Mouse (Mus musculus): ENCODE measurements at regions not wholly inside any gene's neighbourhood (a gene's known extent, or its start where the extent isn't known, plus 50 kb on each side); places are given as distances from the start of the nearest gene placed in this dataset.

GRCm38 (mm10) chr3:52766841-52767240 lies 250.2 kb downstream of the Cog6 start:
- no peaks in the 10 kb centered on the region for H3K4me1 ChIP-seq
- H3K9ac ChIP-seq = no peak overlapping the region
- ATAC-seq (ENCODE audit: insufficient read depth, low FRiP score, low read depth) = no peak
- H3K27me3 ChIP-seq (replicated peaks) = no peaks in the 10 kb centered on the region
- H3K27ac ChIP-seq = no peak overlapping the region
- WGBS = 73% methylated on average over 5 of the region's 5 CpGs
- no peak overlapping the region for H3K4me3 ChIP-seq (replicated peaks)
- no peaks in the 10 kb centered on the region for H3K36me3 ChIP-seq
- H3K4me2 ChIP-seq = no peak overlapping the region
- no peaks in the 10 kb centered on the region for H3K9me3 ChIP-seq

GRCm38 (mm10) chr3:52764166-52764565 lies 252.9 kb downstream of the Cog6 start:
- ATAC-seq (ENCODE audit: insufficient read depth, low FRiP score, low read depth) = no peak
- no peak overlapping the region for H3K4me2 ChIP-seq
- no peaks in the 10 kb centered on the region for H3K27me3 ChIP-seq (replicated peaks)
- WGBS = 43% methylated on average over 4 of the region's 4 CpGs
- H3K4me3 ChIP-seq (replicated peaks) = no peak overlapping the region
- H3K9me3 ChIP-seq = no peaks in the 10 kb centered on the region
- H3K4me1 ChIP-seq = no peaks in the 10 kb centered on the region
- H3K9ac ChIP-seq = no peak overlapping the region
- no peak overlapping the region for H3K27ac ChIP-seq
- H3K36me3 ChIP-seq = no peaks in the 10 kb centered on the region

- 64% methylated on average over 5 of the region's 5 CpGs for WGBS
- H3K27me3 ChIP-seq (replicated peaks) = no peaks in the 10 kb centered on the region
- no peak overlapping the region for H3K4me3 ChIP-seq (replicated peaks)
- no peaks in the 10 kb centered on the region for H3K9me3 ChIP-seq
- H3K9ac ChIP-seq = no peak overlapping the region
- no peak for ATAC-seq (ENCODE audit: insufficient read depth, low FRiP score, low read depth)
- no peak overlapping the region for H3K27ac ChIP-seq
- H3K36me3 ChIP-seq = no peaks in the 10 kb centered on the region
- H3K4me1 ChIP-seq = no peaks in the 10 kb centered on the region
- no peak overlapping the region for H3K4me2 ChIP-seq
Measured at GRCm38 (mm10) chr3:52763660-52764059, 253.4 kb downstream of the Cog6 start.

- ATAC-seq (ENCODE audit: insufficient read depth, low FRiP score, low read depth) = no peak
- no peaks in the 10 kb centered on the region for H3K36me3 ChIP-seq
- no peak overlapping the region for H3K27ac ChIP-seq
- H3K27me3 ChIP-seq (replicated peaks) = no peaks in the 10 kb centered on the region
- no peak overlapping the region for H3K9ac ChIP-seq
- 88% methylated on average over 6 of the region's 6 CpGs for WGBS
- H3K4me2 ChIP-seq = no peak overlapping the region
- no peaks in the 10 kb centered on the region for H3K9me3 ChIP-seq
- H3K4me1 ChIP-seq = no peaks in the 10 kb centered on the region
- H3K4me3 ChIP-seq (replicated peaks) = no peak overlapping the region
Measured at GRCm38 (mm10) chr3:52762549-52762948, 254.5 kb downstream of the Cog6 start.

GRCm38 (mm10) chr3:52759846-52760245 lies 257.2 kb downstream of the Cog6 start:
- no peak overlapping the region for H3K4me3 ChIP-seq (replicated peaks)
- peaks cover 1% of the 10 kb centered on the region; the same call in 1 of the 2 replicates for H3K4me1 ChIP-seq
- no peak overlapping the region for H3K4me2 ChIP-seq
- H3K36me3 ChIP-seq = no peaks in the 10 kb centered on the region
- ATAC-seq (ENCODE audit: insufficient read depth, low FRiP score, low read depth) = no peak
- no peaks in the 10 kb centered on the region for H3K9me3 ChIP-seq
- H3K27ac ChIP-seq = no peak overlapping the region
- H3K27me3 ChIP-seq (replicated peaks) = no peaks in the 10 kb centered on the region
- 83% methylated on average over 11 of the region's 11 CpGs for WGBS
- H3K9ac ChIP-seq = no peak overlapping the region

GRCm38 (mm10) chr3:52758561-52758960 lies 258.5 kb downstream of the Cog6 start:
- no peak overlapping the region for H3K4me3 ChIP-seq (replicated peaks)
- no peak overlapping the region for H3K9ac ChIP-seq
- no peak for ATAC-seq (ENCODE audit: insufficient read depth, low FRiP score, low read depth)
- H3K9me3 ChIP-seq = no peaks in the 10 kb centered on the region
- H3K36me3 ChIP-seq = no peaks in the 10 kb centered on the region
- 36% methylated on average over 2 of the region's 2 CpGs for WGBS
- peaks cover 7% of the 10 kb centered on the region; the same call in 1 of the 2 replicates for H3K4me1 ChIP-seq
- no peaks in the 10 kb centered on the region for H3K27me3 ChIP-seq (replicated peaks)
- H3K27ac ChIP-seq = no peak overlapping the region
- no peak overlapping the region for H3K4me2 ChIP-seq

- no peak overlapping the region for H3K9ac ChIP-seq
- H3K4me1 ChIP-seq = peaks cover 7% of the 10 kb centered on the region; the same call in 1 of the 2 replicates
- H3K36me3 ChIP-seq = no peaks in the 10 kb centered on the region
- 95% methylated on average over 5 of the region's 5 CpGs for WGBS
- no peak overlapping the region for H3K27ac ChIP-seq
- H3K4me3 ChIP-seq (replicated peaks) = no peak overlapping the region
- ATAC-seq (ENCODE audit: insufficient read depth, low FRiP score, low read depth) = no peak
- H3K9me3 ChIP-seq = no peaks in the 10 kb centered on the region
- H3K27me3 ChIP-seq (replicated peaks) = no peaks in the 10 kb centered on the region
- H3K4me2 ChIP-seq = no peak overlapping the region
Measured at GRCm38 (mm10) chr3:52756816-52757215, 260.2 kb downstream of the Cog6 start.

- Histone ChIP-seq H3K36me3 (no peaks in the 10 kb centered on the region), H3K4me1 (peaks cover 7% of the 10 kb centered on the region; the same call in 1 of the 2 replicates), H3K27ac (no peak overlapping the region), H3K9me3 (no peaks in the 10 kb centered on the region), H3K4me3 (replicated peaks) (no peak overlapping the region), H3K4me2 (no peak overlapping the region), H3K9ac (no peak overlapping the region), H3K27me3 (replicated peaks) (no peaks in the 10 kb centered on the region)
- no peak for ATAC-seq (ENCODE audit: insufficient read depth, low FRiP score, low read depth)
- WGBS = 47% methylated on average over 5 of the region's 5 CpGs
Measured at GRCm38 (mm10) chr3:52756006-52756405, 261.0 kb downstream of the Cog6 start.

- Histone ChIP-seq H3K9me3 (no peaks in the 10 kb centered on the region), H3K27me3 (replicated peaks) (no peaks in the 10 kb centered on the region), H3K36me3 (no peaks in the 10 kb centered on the region), H3K4me2 (no peak overlapping the region), H3K4me3 (replicated peaks) (no peak overlapping the region), H3K9ac (no peak overlapping the region), H3K27ac (no peak overlapping the region), H3K4me1 (peaks cover 7% of the 10 kb centered on the region; the same call in 1 of the 2 replicates)
- WGBS = 32% methylated on average over 6 of the region's 6 CpGs
- no peak for ATAC-seq (ENCODE audit: insufficient read depth, low FRiP score, low read depth)
Measured at GRCm38 (mm10) chr3:52754978-52755377, 262.1 kb downstream of the Cog6 start.

GRCm38 (mm10) chr3:52754401-52754800 lies 262.6 kb downstream of the Cog6 start:
- ATAC-seq (ENCODE audit: insufficient read depth, low FRiP score, low read depth) = no peak
- 59% methylated on average over 4 of the region's 4 CpGs for WGBS
- Histone ChIP-seq H3K4me2 (no peak overlapping the region), H3K36me3 (no peaks in the 10 kb centered on the region), H3K27me3 (replicated peaks) (no peaks in the 10 kb centered on the region), H3K27ac (no peak overlapping the region), H3K9ac (no peak overlapping the region), H3K9me3 (no peaks in the 10 kb centered on the region), H3K4me1 (peaks cover 7% of the 10 kb centered on the region; the same call in 1 of the 2 replicates), H3K4me3 (replicated peaks) (no peak overlapping the region)

GRCm38 (mm10) chr3:52746917-52747316 lies 270.1 kb downstream of the Cog6 start:
- H3K27ac ChIP-seq = no peak overlapping the region
- 73% methylated on average over 3 of the region's 3 CpGs for WGBS
- H3K27me3 ChIP-seq (replicated peaks) = no peaks in the 10 kb centered on the region
- H3K4me1 ChIP-seq = 0 out of 2 replicates have a peak, but pooled peaks cover 3% of the 10 kb centered on the region
- no peak overlapping the region for H3K4me3 ChIP-seq (replicated peaks)
- no peaks in the 10 kb centered on the region for H3K9me3 ChIP-seq
- no peaks in the 10 kb centered on the region for H3K36me3 ChIP-seq
- ATAC-seq (ENCODE audit: insufficient read depth, low FRiP score, low read depth) = no peak
- H3K4me2 ChIP-seq = no peak overlapping the region
- H3K9ac ChIP-seq = no peak overlapping the region

- 71% methylated on average over 8 of the region's 8 CpGs for WGBS
- H3K4me3 ChIP-seq (replicated peaks) = no peak overlapping the region
- H3K9me3 ChIP-seq = no peaks in the 10 kb centered on the region
- H3K36me3 ChIP-seq = no peaks in the 10 kb centered on the region
- H3K9ac ChIP-seq = no peak overlapping the region
- H3K4me1 ChIP-seq = 0 out of 2 replicates have a peak, but pooled peaks cover 3% of the 10 kb centered on the region
- ATAC-seq (ENCODE audit: insufficient read depth, low FRiP score, low read depth) = no peak
- H3K27ac ChIP-seq = no peak overlapping the region
- no peak overlapping the region for H3K4me2 ChIP-seq
- no peaks in the 10 kb centered on the region for H3K27me3 ChIP-seq (replicated peaks)
Measured at GRCm38 (mm10) chr3:52744334-52744733, 272.7 kb downstream of the Cog6 start.

- Histone ChIP-seq H3K27me3 (replicated peaks) (no peaks in the 10 kb centered on the region), H3K4me3 (replicated peaks) (no peak overlapping the region), H3K4me1 (0 out of 2 replicates have a peak, but pooled peaks cover 3% of the 10 kb centered on the region), H3K9me3 (no peaks in the 10 kb centered on the region), H3K9ac (no peak overlapping the region), H3K4me2 (no peak overlapping the region), H3K27ac (no peak overlapping the region), H3K36me3 (no peaks in the 10 kb centered on the region)
- WGBS = 71% methylated on average over 9 of the region's 9 CpGs
- ATAC-seq (ENCODE audit: insufficient read depth, low FRiP score, low read depth) = no peak
Measured at GRCm38 (mm10) chr3:52740466-52741026, 276.5 kb downstream of the Cog6 start.
